Mouse (Mus musculus): ENCODE measurements around the gene Man1a. TPM values are rescaled to one million over a fixed set of nuclear protein-coding genes. Genes with fewer than 3 reads are reported as not detected.

Man1a gene
- polyA plus RNA-seq, 2 experiments: 11.9 to 14.2 TPM

GRCm38 (mm10) chr10:54035586-54035985, 40.8 kb downstream of the Man1a start:
- 94% methylated on average over 1 of the region's 1 CpGs for WGBS
- Histone ChIP-seq H3K9me3 (ENCODE audit: control insufficient read depth, low read length) (no peaks in the 10 kb centered on the region), H3K4me3 (replicated peaks; ENCODE audit: low read length) (no peak overlapping the region), H3K9ac (ENCODE audit: low read depth, low read length, severe bottlenecking) (no peak overlapping the region), H3K27ac (replicated peaks; ENCODE audit: low read depth, low read length) (no peak overlapping the region), H3K4me2 (replicated peaks; ENCODE audit: low read depth, low read length, severe bottlenecking) (no peak overlapping the region), H3K27me3 (ENCODE audit: control insufficient read depth, insufficient read depth, low read length) (no peaks in the 10 kb centered on the region), H3K36me3 (ENCODE audit: control insufficient read depth, insufficient read depth, low read length) (no peaks in the 10 kb centered on the region), H3K4me1 (ENCODE audit: control insufficient read depth, insufficient read depth, low read length) (no peaks in the 10 kb centered on the region)
- TF ChIP-seq POLR2A (IDR thresholded peaks at IDR 0.05; ENCODE audit: borderline replicate concordance, extremely low read depth, insufficient read depth, insufficient read length): no peak
- no peak for DNase-seq (ENCODE audit: low spot score)
- ATAC-seq (ENCODE audit: low FRiP score, low read depth): no peak

GRCm38 (mm10) chr10:54034779-54035178, 41.6 kb downstream of the Man1a start:
- Histone ChIP-seq H3K36me3 (ENCODE audit: control insufficient read depth, insufficient read depth, low read length) (no peaks in the 10 kb centered on the region), H3K27me3 (ENCODE audit: control insufficient read depth, insufficient read depth, low read length) (no peaks in the 10 kb centered on the region), H3K4me3 (replicated peaks; ENCODE audit: low read length) (no peak overlapping the region), H3K9me3 (ENCODE audit: control insufficient read depth, low read length) (no peaks in the 10 kb centered on the region), H3K4me1 (ENCODE audit: control insufficient read depth, insufficient read depth, low read length) (no peaks in the 10 kb centered on the region), H3K4me2 (replicated peaks; ENCODE audit: low read depth, low read length, severe bottlenecking) (no peak overlapping the region), H3K9ac (ENCODE audit: low read depth, low read length, severe bottlenecking) (no peak overlapping the region), H3K27ac (replicated peaks; ENCODE audit: low read depth, low read length) (no peak overlapping the region)
- DNase-seq (ENCODE audit: low spot score) (no peak), ATAC-seq (ENCODE audit: low FRiP score, low read depth) (no peak)
- TF ChIP-seq POLR2A (IDR thresholded peaks at IDR 0.05; ENCODE audit: borderline replicate concordance, extremely low read depth, insufficient read depth, insufficient read length): no peak
- 81% methylated on average over 2 of the region's 2 CpGs for WGBS

GRCm38 (mm10) chr10:54032316-54033092, 43.9 kb downstream of the Man1a start:
- Histone ChIP-seq H3K4me3 (replicated peaks; ENCODE audit: low read length) (no peak overlapping the region), H3K9me3 (ENCODE audit: control insufficient read depth, low read length) (no peaks in the 10 kb centered on the region), H3K27ac (replicated peaks; ENCODE audit: low read depth, low read length) (no peak overlapping the region), H3K36me3 (ENCODE audit: control insufficient read depth, insufficient read depth, low read length) (no peaks in the 10 kb centered on the region), H3K4me2 (replicated peaks; ENCODE audit: low read depth, low read length, severe bottlenecking) (no peak overlapping the region), H3K27me3 (ENCODE audit: control insufficient read depth, insufficient read depth, low read length) (no peaks in the 10 kb centered on the region), H3K9ac (ENCODE audit: low read depth, low read length, severe bottlenecking) (no peak overlapping the region), H3K4me1 (ENCODE audit: control insufficient read depth, insufficient read depth, low read length) (no peaks in the 10 kb centered on the region)
- DNase-seq (ENCODE audit: low spot score): no peak
- no peak for TF ChIP-seq POLR2A (IDR thresholded peaks at IDR 0.05; ENCODE audit: borderline replicate concordance, extremely low read depth, insufficient read depth, insufficient read length)
- ATAC-seq (ENCODE audit: low FRiP score, low read depth): no peak
- 87% methylated on average over 9 of the region's 9 CpGs for WGBS

GRCm38 (mm10) chr10:54028866-54029265, 47.5 kb downstream of the Man1a start:
- no peak overlapping the region for H3K9ac ChIP-seq (ENCODE audit: low read depth, low read length, severe bottlenecking)
- no peaks in the 10 kb centered on the region for H3K27me3 ChIP-seq (ENCODE audit: control insufficient read depth, insufficient read depth, low read length)
- no peaks in the 10 kb centered on the region for H3K36me3 ChIP-seq (ENCODE audit: control insufficient read depth, insufficient read depth, low read length)
- ATAC-seq (ENCODE audit: low FRiP score, low read depth): no peak
- H3K9me3 ChIP-seq (ENCODE audit: control insufficient read depth, low read length): no peaks in the 10 kb centered on the region
- no peak overlapping the region for H3K4me2 ChIP-seq (replicated peaks; ENCODE audit: low read depth, low read length, severe bottlenecking)
- no peak for TF ChIP-seq POLR2A (IDR thresholded peaks at IDR 0.05; ENCODE audit: borderline replicate concordance, extremely low read depth, insufficient read depth, insufficient read length)
- 93% methylated on average over 4 of the region's 4 CpGs for WGBS
- H3K27ac ChIP-seq (replicated peaks; ENCODE audit: low read depth, low read length): no peak overlapping the region
- H3K4me3 ChIP-seq (replicated peaks; ENCODE audit: low read length): no peak overlapping the region
- DNase-seq (ENCODE audit: low spot score): no peak
- H3K4me1 ChIP-seq (ENCODE audit: control insufficient read depth, insufficient read depth, low read length): no peaks in the 10 kb centered on the region

- Histone ChIP-seq H3K27me3 (ENCODE audit: control insufficient read depth, insufficient read depth, low read length) (no peaks in the 10 kb centered on the region), H3K27ac (replicated peaks; ENCODE audit: low read depth, low read length) (no peak overlapping the region), H3K4me3 (replicated peaks; ENCODE audit: low read length) (no peak overlapping the region), H3K4me1 (ENCODE audit: control insufficient read depth, insufficient read depth, low read length) (no peaks in the 10 kb centered on the region), H3K4me2 (replicated peaks; ENCODE audit: low read depth, low read length, severe bottlenecking) (no peak overlapping the region), H3K9me3 (ENCODE audit: control insufficient read depth, low read length) (no peaks in the 10 kb centered on the region), H3K9ac (ENCODE audit: low read depth, low read length, severe bottlenecking) (no peak overlapping the region), H3K36me3 (ENCODE audit: control insufficient read depth, insufficient read depth, low read length) (no peaks in the 10 kb centered on the region)
- no peak for ATAC-seq (ENCODE audit: low FRiP score, low read depth)
- DNase-seq (ENCODE audit: low spot score): no peak
- TF ChIP-seq POLR2A (IDR thresholded peaks at IDR 0.05; ENCODE audit: borderline replicate concordance, extremely low read depth, insufficient read depth, insufficient read length): no peak
- WGBS: 89% methylated on average over 5 of the region's 5 CpGs
Observed at GRCm38 (mm10) chr10:54026738-54027427, 49.5 kb downstream of the Man1a start.
